In genomic region chr4:150073102-150073473, GRCm38 (mm10) we compare ENCODE assay signal across 9 mouse cellular contexts. TPM values are rescaled to one million over a fixed set of nuclear protein-coding genes. Genes with fewer than 3 reads are reported as not detected.
DNase-seq lines count a peak whose midpoint lies in the region; TF ChIP-seq lines count a peak whose summit lies in the region.
"Had no signal": no experiment of that assay in that cellular context is flagged by ENCODE, and none has a peak within 500 bp of the region (broad histone marks: within the 10 kb centered on the region; RNA-seq: fewer than 3 reads in every experiment).

No protein-coding gene starts in this region.

- H3K4me1 ChIP-seq in thymus, adult 2 months (replicated peaks; ENCODE audit: control insufficient read depth, insufficient read depth, low read length) = no peaks in the 10 kb centered on the region

- 7% methylated on average over 8 of the region's 8 CpGs for WGBS in thymus, adult 2 months

- TF ChIP-seq CTCF in thymus, adult 2 months (IDR thresholded peaks at IDR 0.05; ENCODE audit: borderline replicate concordance, control insufficient read depth, extremely low read depth, insufficient read depth, low read length, poor library complexity) = peak; percentile 78; the same call in 1 of the 2 replicates

- no peaks in the 10 kb centered on the region for H3K36me3 ChIP-seq in thymus, adult 2 months (ENCODE audit: control insufficient read depth, insufficient read depth, low read length)
- H3K36me3 ChIP-seq: embryonic facial prominence, embryonic 12.5 days had no signal

- TF ChIP-seq POLR2A in thymus, adult 2 months (IDR thresholded peaks at IDR 0.05; ENCODE audit: control insufficient read depth, extremely low read depth, insufficient read depth, low read length, poor library complexity) = no peak

- H3K27ac ChIP-seq in thymus, adult 2 months (ENCODE audit: control insufficient read depth, insufficient read depth, low read length) = no peak overlapping the region
- H3K27ac ChIP-seq: embryonic facial prominence, embryonic 12.5 days had no signal

- peak; percentile 48 to 74 for DNase-seq in heart, postnatal 10 days
- no peak for DNase-seq in heart, adult 11 months
- peak; percentile 65 for DNase-seq in thymus, adult 2 months
- DNase-seq in thymus, adult 18-20 months = no peak
- peak; percentile 59 for DNase-seq in cerebellum, adult 9-10 months
- peak; percentile 54 to 84 for DNase-seq in kidney, postnatal 36 days
- peak; percentile 38 for DNase-seq in retina, postnatal 7 days (ENCODE audit: low read depth, low spot score)
- no peak for DNase-seq in layer of hippocampus, adult 11-12 months (ENCODE audit: low spot score)

- no peaks in the 10 kb centered on the region; the same call in 1 of the 2 replicates for H3K27me3 ChIP-seq in thymus, adult 2 months (ENCODE audit: control insufficient read depth, insufficient read depth, low read length)
- H3K27me3 ChIP-seq: embryonic facial prominence, embryonic 12.5 days had no signal

- H3K4me3 ChIP-seq in thymus, adult 2 months (ENCODE audit: control insufficient read depth, insufficient read depth, low read length) = no peak overlapping the region
- H3K4me3 ChIP-seq: embryonic facial prominence, embryonic 12.5 days had no signal

- intact Hi-C loops in heart, postnatal 10 days (cut with DNase I) = loop anchor here (2.0 kb wide), 1 partner anchor 38 kb away; no protein-coding TSS in a partner anchor

RNA-seq across cellular contexts. Expression of gene Gpr157, which starts 14.1 kb away (rescaled TPM):
- total RNA-seq in heart, postnatal 10 days (2021) = 10 to 100 TPM; 23.5 to 24.2 TPM
- 7.4 TPM in 2 replicates for polyA plus RNA-seq in thymus, adult 2 months (2012; rRNA removed)

RNA-seq across cellular contexts. Expression of gene Slc2a5, which starts 46.0 kb away (rescaled TPM):
- total RNA-seq in heart, postnatal 10 days (2021) = under 1 TPM in 1 of 2 experiments, not detected in 1; 0.25 TPM
- 1.2 and 2.1 TPM in 2 replicates for polyA plus RNA-seq in thymus, adult 2 months (2012; rRNA removed)

Comparison
In these comparisons a context has a peak if more than half of its experiments do, and no peak if none do; other contexts are left out.
1. DNase-seq: peak in heart, postnatal 10 days (2 of 2), thymus, adult 2 months (single experiment), cerebellum, adult 9-10 months (single experiment), kidney, postnatal 36 days (2 of 2) and retina, postnatal 7 days (single experiment); none in heart, adult 11 months (single experiment), thymus, adult 18-20 months (0 of 2) and layer of hippocampus, adult 11-12 months (single experiment).